In the genomic region with DNA sequence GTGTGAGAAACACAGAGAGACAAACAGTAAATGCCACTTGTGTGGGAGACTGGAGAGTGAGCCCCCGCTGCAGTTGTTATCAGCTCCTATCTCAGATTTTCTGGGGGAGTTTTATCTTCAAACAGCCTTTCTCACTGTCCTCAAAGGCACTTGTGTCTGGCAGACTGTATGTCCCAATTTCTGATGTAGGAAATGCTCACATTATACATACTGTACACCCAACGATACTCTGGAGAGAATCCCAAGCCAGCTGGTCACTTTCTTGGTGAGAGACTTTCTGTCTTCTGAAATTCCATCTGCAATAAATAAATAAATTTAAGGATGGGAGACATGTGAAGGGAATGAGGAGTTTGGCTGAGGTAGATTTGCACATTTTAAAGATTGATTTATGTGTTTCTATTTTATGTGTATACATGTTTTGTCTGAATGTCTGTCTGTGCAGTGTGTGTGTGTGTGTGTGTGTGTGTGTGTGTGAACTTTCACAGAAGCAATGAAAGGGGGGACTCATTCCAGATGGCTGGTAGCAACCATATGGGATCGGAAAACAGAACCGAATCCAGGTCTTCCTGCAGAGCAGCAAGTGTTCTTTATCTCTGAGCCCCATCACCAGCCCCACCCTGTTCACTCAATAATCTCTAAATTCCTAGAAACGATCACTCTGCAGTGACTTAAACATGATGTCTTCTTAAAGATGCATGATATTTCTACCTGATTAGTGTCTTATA, we compare ENCODE assay signal across 26 mouse cellular contexts.
"Had no signal": no experiment of that assay in that cellular context is flagged by ENCODE, and none has a peak within 500 bp of the region (broad histone marks: within the 10 kb centered on the region; RNA-seq: fewer than 3 reads in every experiment).

No protein-coding gene starts in this region.

- H3K27me3 ChIP-seq: limb, embryonic 15.5 days; midbrain, embryonic 12.5 days; midbrain, embryonic 15.5 days; neural tube, embryonic 12.5 days; neural tube, embryonic 15.5 days had no signal

- H3K4me2 ChIP-seq: limb, embryonic 12.5 days; limb, embryonic 15.5 days; liver, embryonic 11.5 days; lung, embryonic 14.5 days; midbrain, embryonic 12.5 days; midbrain, embryonic 15.5 days; neural tube, embryonic 12.5 days; neural tube, embryonic 15.5 days had no signal

- H3K9me3 ChIP-seq: limb, embryonic 12.5 days; limb, embryonic 15.5 days; midbrain, embryonic 12.5 days; midbrain, embryonic 15.5 days; neural tube, embryonic 12.5 days; neural tube, embryonic 15.5 days had no signal

- DNase-seq: kidney, adult 18-20 months; kidney, adult 9 months; kidney, postnatal 14 days; kidney, postnatal 4 days; left cerebral cortex, postnatal 4 days; liver, postnatal 0 days; lung, embryonic 14.5 days; retina, postnatal 1 day; right cerebral cortex, postnatal 14 days; right cerebral cortex, postnatal 4 days; thymus, adult 2 months; thymus, postnatal 14 days; thymus, postnatal 4 days had no signal

- H3K36me3 ChIP-seq: limb, embryonic 12.5 days; limb, embryonic 15.5 days; midbrain, embryonic 12.5 days; midbrain, embryonic 15.5 days; neural tube, embryonic 12.5 days; neural tube, embryonic 15.5 days had no signal

- H3K4me3 ChIP-seq: layer of hippocampus, adult 2 months; left cerebral cortex, adult 2 months; limb, embryonic 12.5 days; limb, embryonic 15.5 days; midbrain, embryonic 12.5 days; midbrain, embryonic 15.5 days; neural tube, embryonic 12.5 days; neural tube, embryonic 15.5 days had no signal

- H3K9ac ChIP-seq: limb, embryonic 12.5 days; limb, embryonic 15.5 days; liver, embryonic 14.5 days; liver, postnatal 0 days; lung, embryonic 14.5 days; midbrain, embryonic 12.5 days; midbrain, embryonic 15.5 days; neural tube, embryonic 12.5 days; neural tube, embryonic 15.5 days had no signal

- H3K27ac ChIP-seq: left cerebral cortex, adult 2 months; limb, embryonic 12.5 days; limb, embryonic 15.5 days; liver, embryonic 14.5 days; macrophage; midbrain, embryonic 12.5 days; midbrain, embryonic 15.5 days; neural tube, embryonic 12.5 days; neural tube, embryonic 15.5 days; stomach, postnatal 0 days had no signal

- ATAC-seq: liver, postnatal 0 days; lung, postnatal 0 days; midbrain, embryonic 15.5 days had no signal

- H3K4me1 ChIP-seq: limb, embryonic 12.5 days; limb, embryonic 15.5 days; midbrain, embryonic 15.5 days; neural tube, embryonic 12.5 days; neural tube, embryonic 15.5 days had no signal
